Mouse (Mus musculus) brain, embryonic 14.5 days (tissue): ENCODE results near the gene Cmip. TPM values are rescaled to one million over a fixed set of nuclear protein-coding genes. Genes with fewer than 3 reads are reported as not detected.

Source experiments
- DNase-seq: peaks from one replicate; pipeline ENCODE4 v3.0.0-alpha.2; 2011; ENCODE audit warnings: low read depth
- CTCF ChIP-seq: fragments of 200-500 bp; IDR thresholded peaks from 2 replicates; pipeline ENCODE4 v1.5.1; 2012; ENCODE audit warnings: inconsistent platforms, mild to moderate bottlenecking, moderate library complexity, borderline replicate concordance; ENCODE audit not compliant: insufficient read depth, insufficient read length; ENCODE audit errors: extremely low read depth
- POLR2A ChIP-seq: fragments of 200-500 bp; IDR thresholded peaks from 2 replicates; pipeline ENCODE4 v1.6.1; 2012; ENCODE audit warnings: mild to moderate bottlenecking, inconsistent platforms, borderline replicate concordance; ENCODE audit not compliant: poor library complexity, insufficient read depth, insufficient read length, severe bottlenecking; ENCODE audit errors: extremely low read depth
- polyA plus RNA-seq: library from polyadenylated mRNA; depleted of rRNA; stranded (reverse); fragments of >200 nt; gene quantifications from 2 replicates; pipeline ENCODE4 v1.2.3, GENCODE M21; 2012

Gene Cmip
- polyA plus RNA-seq, 1 experiment = 205 TPM

- no peak for TF ChIP-seq CTCF
- TF ChIP-seq POLR2A = no peak
- no peak for DNase-seq
Observed at GRCm38 (mm10) chr8:117478082-117478481, 221.2 kb downstream of the Cmip start.

GRCm38 (mm10) chr8:117479996-117480395 is 223.1 kb downstream of the Cmip start:
- no peak for TF ChIP-seq CTCF
- no peak for TF ChIP-seq POLR2A

GRCm38 (mm10) chr8:117480516-117480915 is 223.7 kb downstream of the Cmip start:
- TF ChIP-seq CTCF (no peak), POLR2A (no peak)
- DNase-seq = peak; percentile 60

More at GRCm38 (mm10) chr8:117479996-117480395, 223.1 kb downstream of the Cmip start:
- no peak for DNase-seq

- DNase-seq = no peak
- TF ChIP-seq CTCF (no peak), POLR2A (no peak)
Observed at GRCm38 (mm10) chr8:117481830-117482229, 225.0 kb downstream of the Cmip start.

- TF ChIP-seq CTCF (no peak), POLR2A (no peak)
- no peak for DNase-seq
Observed at GRCm38 (mm10) chr8:117484731-117485130, 227.9 kb downstream of the Cmip start.

GRCm38 (mm10) chr8:117485316-117485715 is 228.5 kb downstream of the Cmip start:
- DNase-seq = no peak
- TF ChIP-seq POLR2A (no peak), CTCF (no peak)

GRCm38 (mm10) chr8:117488246-117489005 is 231.6 kb downstream of the Cmip start:
- no peak for TF ChIP-seq POLR2A
- no peak for TF ChIP-seq CTCF

GRCm38 (mm10) chr8:117493543-117493942 is 236.7 kb downstream of the Cmip start:
- no peak for TF ChIP-seq POLR2A
- no peak for TF ChIP-seq CTCF
- no peak for DNase-seq

More at GRCm38 (mm10) chr8:117488246-117489005, 231.6 kb downstream of the Cmip start:
- DNase-seq = no peak

GRCm38 (mm10) chr8:117494874-117495273 is 238.0 kb downstream of the Cmip start:
- no peak for TF ChIP-seq CTCF
- TF ChIP-seq POLR2A = no peak
- no peak for DNase-seq

- DNase-seq = peak; percentile 43
- TF ChIP-seq CTCF (no peak), POLR2A (no peak)
Observed at GRCm38 (mm10) chr8:117498179-117498914, 241.5 kb downstream of the Cmip start, which contains the start of gene Plcg2. TSS of gene Plcg2 (plus strand) at chr8:117498291.

GRCm38 (mm10) chr8:117498915-117499540 is 242.2 kb downstream of the Cmip start:
- no peak for DNase-seq
- TF ChIP-seq POLR2A (no peak), CTCF (no peak)
